22 mouse cellular contexts compared by ENCODE assay signal in genomic region chr11:115876438-115876837, GRCm38 (mm10). TPM values are rescaled to one million over a fixed set of nuclear protein-coding genes. Genes with fewer than 3 reads are reported as not detected.
DNase-seq lines count a peak whose midpoint lies in the region; ATAC-seq and TF ChIP-seq lines count a peak whose summit lies in the region.
"Had no signal": no experiment of that assay in that cellular context is flagged by ENCODE, and none has a peak within 500 bp of the region (broad histone marks: within the 10 kb centered on the region; RNA-seq: fewer than 3 reads in every experiment).

No protein-coding gene starts in this region.

- no peak for ATAC-seq in liver, postnatal 0 days
- ATAC-seq in G1E (ENCODE audit: extremely low read depth, insufficient number of reproducible peaks, low FRiP score, poor library complexity, severe bottlenecking), result no peak
- ATAC-seq in intestine, embryonic 16.5 days, result no peak
- ATAC-seq: CD4-positive, CD25-positive, alpha-beta regulatory T cell, adult 4 months; Patski had no signal

- no peaks in the 10 kb centered on the region for H3K27me3 ChIP-seq in liver, postnatal 0 days (ENCODE audit: insufficient read depth, low read length)
- H3K27me3 ChIP-seq in E14TG2a.4 (ENCODE audit: insufficient read depth, low read length) (no peaks in the 10 kb centered on the region), G1E (ENCODE audit: insufficient read depth, low read length) (peaks cover 81% of the 10 kb centered on the region)
- H3K27me3 ChIP-seq in intestine, embryonic 16.5 days (replicated peaks; ENCODE audit: control insufficient read depth, insufficient read depth, low read length), result no peaks in the 10 kb centered on the region
- H3K27me3 ChIP-seq: Patski had no signal

- no peak overlapping the region for H3K4me3 ChIP-seq in liver, postnatal 0 days (ENCODE audit: low read depth, low read length)
- H3K4me3 ChIP-seq in E14TG2a.4 (replicated peaks; ENCODE audit: low read length), result no peak overlapping the region
- H3K4me3 ChIP-seq in G1E (ENCODE audit: low read depth, low read length), result no peak overlapping the region
- no peak overlapping the region for H3K4me3 ChIP-seq in intestine, embryonic 16.5 days (ENCODE audit: low read length)
- H3K4me3 ChIP-seq: heart, embryonic 15.5 days; hindbrain, embryonic 10.5 days; limb, embryonic 13.5 days had no signal

- no peak overlapping the region for H3K4me2 ChIP-seq in liver, postnatal 0 days (ENCODE audit: low read depth, low read length)
- peak overlapping the region; percentile 40 for H3K4me2 ChIP-seq in intestine, embryonic 16.5 days (ENCODE audit: low read depth, low read length)
- H3K4me2 ChIP-seq: heart, embryonic 15.5 days; limb, embryonic 13.5 days had no signal

- no peak for TF ChIP-seq EP300 in liver, postnatal 0 days (IDR thresholded peaks at IDR 0.05; ENCODE audit: low read depth)

- H3K27ac ChIP-seq in liver, postnatal 0 days (ENCODE audit: low read depth), result no peak overlapping the region
- H3K27ac ChIP-seq in intestine, embryonic 16.5 days (ENCODE audit: low read length), result peak overlapping the region; percentile 96
- H3K27ac ChIP-seq: heart, embryonic 15.5 days; hindbrain, embryonic 10.5 days; limb, embryonic 13.5 days had no signal

- 84% methylated on average over 5 of the region's 5 CpGs for WGBS in liver, postnatal 0 days (ENCODE audit: insufficient replicate concordance)
- WGBS in intestine, embryonic 16.5 days, result 77% methylated on average over 5 of the region's 5 CpGs

- TF ChIP-seq CTCF in liver, postnatal 0 days (IDR thresholded peaks at IDR 0.05; ENCODE audit: low read depth), result peak; percentile 39
- peak; percentile 54 for TF ChIP-seq CTCF in E14TG2a.4 (conservative IDR thresholded peaks at IDR 0.05; ENCODE audit: low read length)
- 0 out of 2 replicates have a peak, but pooled peaks have one; percentile 18 for TF ChIP-seq CTCF in G1E (IDR thresholded peaks at IDR 0.05; ENCODE audit: low read depth, low read length)

- peaks cover 11% of the 10 kb centered on the region for H3K4me1 ChIP-seq in liver, postnatal 0 days (ENCODE audit: insufficient read depth)
- H3K4me1 ChIP-seq in E14TG2a.4 (replicated peaks; ENCODE audit: low read depth, low read length) (peaks cover 23% of the 10 kb centered on the region), G1E (ENCODE audit: insufficient read depth, low read depth, low read length) (peaks cover 16% of the 10 kb centered on the region)
- peaks cover 22% of the 10 kb centered on the region for H3K4me1 ChIP-seq in intestine, embryonic 16.5 days (ENCODE audit: control insufficient read depth, insufficient read depth, low read length)
- H3K4me1 ChIP-seq: limb, embryonic 13.5 days had no signal

- H3K9ac ChIP-seq in liver, postnatal 0 days (replicated peaks), result no peak overlapping the region
- H3K9ac ChIP-seq in intestine, embryonic 16.5 days (ENCODE audit: low read depth, low read length), result no peak overlapping the region
- H3K9ac ChIP-seq: heart, embryonic 15.5 days; limb, embryonic 13.5 days had no signal

- no peaks in the 10 kb centered on the region for H3K36me3 ChIP-seq in liver, postnatal 0 days (replicated peaks; ENCODE audit: insufficient read depth, low read length)
- H3K36me3 ChIP-seq in E14TG2a.4 (ENCODE audit: insufficient read depth, low read length), result no peaks in the 10 kb centered on the region
- H3K36me3 ChIP-seq in G1E (replicated peaks), result no peaks in the 10 kb centered on the region
- H3K36me3 ChIP-seq in intestine, embryonic 16.5 days (ENCODE audit: control insufficient read depth, insufficient read depth, low read length), result no peaks in the 10 kb centered on the region
- H3K36me3 ChIP-seq: heart, embryonic 15.5 days; hindbrain, embryonic 10.5 days; limb, embryonic 13.5 days had no signal

- DNase-seq in liver, postnatal 0 days, result no peak
- DNase-seq in liver, result no peak
- no peak for DNase-seq in G1E (ENCODE audit: low spot score)
- DNase-seq in frontal cortex, postnatal 14 days (ENCODE audit: low spot score in 2 of 2), result no peak
- no peak for DNase-seq in adrenal gland, postnatal 4 days (ENCODE audit: low spot score in 2 of 2)
- DNase-seq in left cerebral cortex, adult 18-20 months (ENCODE audit: low spot score in 2 of 2), result no peak
- DNase-seq: cerebellum, postnatal 14 days; heart, adult 11 months; kidney, postnatal 14 days; layer of hippocampus, adult 9-11 months; lung, adult 18-20 months; midbrain, embryonic 14.5 days; right cerebral cortex, adult 18-20 months had no signal

- H3K9me3 ChIP-seq in liver, postnatal 0 days (ENCODE audit: low read length), result no peaks in the 10 kb centered on the region
- no peaks in the 10 kb centered on the region for H3K9me3 ChIP-seq in E14TG2a.4 (ENCODE audit: low read length)
- no peaks in the 10 kb centered on the region for H3K9me3 ChIP-seq in G1E (replicated peaks)
- H3K9me3 ChIP-seq in intestine, embryonic 16.5 days (ENCODE audit: control insufficient read depth, low read length), result no peaks in the 10 kb centered on the region
- H3K9me3 ChIP-seq: heart, embryonic 15.5 days; hindbrain, embryonic 10.5 days; limb, embryonic 13.5 days had no signal

RNA-seq across cellular contexts. Expression of gene Myo15b, which starts 18.2 kb away (rescaled TPM):
- 2.4 and 2.7 TPM in 2 replicates for polyA plus RNA-seq in liver, postnatal 0 days (2015; fragmentation: Nextera tagmentation; extraction: Ambion mirVana)
- 1.1 TPM in 1 of 2 replicates, not detected in the other for total RNA-seq in G1E (2014; fragmentation: Nextera tagmentation)
- 0.16 and 0.17 TPM in 2 replicates for total RNA-seq in G1E (2017)
- polyA plus RNA-seq in G1E (2012), result 0.33 and 0.35 TPM in 2 replicates
- 168 and 230 TPM in 2 replicates for polyA plus RNA-seq in intestine, embryonic 16.5 days (2015; fragmentation: Nextera tagmentation; extraction: Ambion mirVana)
- total RNA-seq in adrenal gland, postnatal 4 days (2021), result 1 to 10 TPM; 1.1 to 6.8 TPM
- total RNA-seq in left cerebral cortex, adult 18-20 months (2021), result under 1 TPM; 0.49 to 0.75 TPM
- polyA plus RNA-seq: CD4-positive, CD25-positive, alpha-beta regulatory T cell, adult 4 months; forebrain, embryonic 11.5 days; midbrain, embryonic 14.5 days had no signal

RNA-seq across cellular contexts. Expression of gene Smim5, which starts 23.3 kb away (rescaled TPM):
- polyA plus RNA-seq in liver, postnatal 0 days (2015; fragmentation: Nextera tagmentation; extraction: Ambion mirVana), result 16.8 and 21.5 TPM in 2 replicates
- 8.0 and 14.7 TPM in 2 replicates for total RNA-seq in G1E (2014; fragmentation: Nextera tagmentation)
- total RNA-seq in G1E (2017), result 30.0 and 38.1 TPM in 2 replicates
- polyA plus RNA-seq in G1E (2012), result 10.0 and 11.7 TPM in 2 replicates
- polyA plus RNA-seq in intestine, embryonic 16.5 days (2015; fragmentation: Nextera tagmentation; extraction: Ambion mirVana), result 1.6 and 3.1 TPM in 2 replicates
- 1 to 10 TPM; 2.1 to 2.3 TPM for total RNA-seq in adrenal gland, postnatal 4 days (2021)
- total RNA-seq in left cerebral cortex, adult 18-20 months (2021), result under 1 TPM in 1 of 2 experiments, not detected in 1; 0.54 TPM

RNA-seq across cellular contexts. Expression of gene Smim6, which starts 35.4 kb away (rescaled TPM):
- polyA plus RNA-seq in liver, postnatal 0 days (2015; fragmentation: Nextera tagmentation; extraction: Ambion mirVana), result 1.9 TPM in 2 replicates
- total RNA-seq in G1E (2014; fragmentation: Nextera tagmentation) (2.4 TPM in 1 of 2 replicates, not detected in the other), G1E (2017) (0.23 TPM in 1 of 2 replicates, not detected in the other)
- polyA plus RNA-seq in G1E (2012), result not detected in 2 replicates
- 33.8 and 38.6 TPM in 2 replicates for polyA plus RNA-seq in intestine, embryonic 16.5 days (2015; fragmentation: Nextera tagmentation; extraction: Ambion mirVana)
- total RNA-seq in adrenal gland, postnatal 4 days (2021), result 1 to 10 TPM in 1 of 2 experiments, not detected in 1; 1.8 TPM
- total RNA-seq in left cerebral cortex, adult 18-20 months (2021), result not detected
- total RNA-seq: left cerebral cortex, postnatal 10 days had no signal

RNA-seq across cellular contexts. Expression of gene Llgl2, which starts 52.6 kb away (rescaled TPM):
- 15.1 and 20.9 TPM in 2 replicates for polyA plus RNA-seq in liver, postnatal 0 days (2015; fragmentation: Nextera tagmentation; extraction: Ambion mirVana)
- 9.3 and 10.2 TPM in 2 replicates for total RNA-seq in G1E (2014; fragmentation: Nextera tagmentation)
- total RNA-seq in G1E (2017), result 8.0 and 10.5 TPM in 2 replicates
- 18.1 and 22.5 TPM in 2 replicates for polyA plus RNA-seq in G1E (2012)
- polyA plus RNA-seq in intestine, embryonic 16.5 days (2015; fragmentation: Nextera tagmentation; extraction: Ambion mirVana), result 102 and 107 TPM in 2 replicates
- total RNA-seq in adrenal gland, postnatal 4 days (2021), result 10 to 100 TPM; 15.8 to 25.6 TPM
- total RNA-seq in left cerebral cortex, adult 18-20 months (2021), result 1 to 10 TPM; 3.6 to 4.5 TPM

RNA-seq across cellular contexts. Expression of gene Sap30bp, which starts 56.6 kb away (rescaled TPM):
- 12.7 and 15.4 TPM in 2 replicates for polyA plus RNA-seq in liver, postnatal 0 days (2015; fragmentation: Nextera tagmentation; extraction: Ambion mirVana)
- 28.7 and 30.8 TPM in 2 replicates for total RNA-seq in G1E (2014; fragmentation: Nextera tagmentation)
- total RNA-seq in G1E (2017), result 110 and 131 TPM in 2 replicates
- 23.4 and 27.8 TPM in 2 replicates for polyA plus RNA-seq in G1E (2012)
- polyA plus RNA-seq in intestine, embryonic 16.5 days (2015; fragmentation: Nextera tagmentation; extraction: Ambion mirVana), result 27.3 and 29.2 TPM in 2 replicates
- 10 to 100 TPM; 44.9 to 51.5 TPM for total RNA-seq in adrenal gland, postnatal 4 days (2021)
- total RNA-seq in left cerebral cortex, adult 18-20 months (2021), result 10 to 100 TPM; 45.3 to 54.0 TPM
